Mouse (Mus musculus): ENCODE results near the gene Abhd2.

The Abhd2 gene

GRCm38 (mm10) chr7:79272789-79273718, at the start of gene Abhd2:
TSS of gene Abhd2 (plus strand) at chr7:79273199.
- peak; percentile 97 for DNase-seq (ENCODE audit: low read depth)

GRCm38 (mm10) chr7:79225477-79225876, 47.5 kb upstream of the Abhd2 start:
- DNase-seq (ENCODE audit: low read depth) = no peak

- DNase-seq (ENCODE audit: low read depth) = no peak
Measured at GRCm38 (mm10) chr7:79226172-79226571, 46.8 kb upstream of the Abhd2 start.

- DNase-seq (ENCODE audit: low read depth) = no peak
Measured at GRCm38 (mm10) chr7:79226834-79227486, 46.0 kb upstream of the Abhd2 start.

- peak; percentile 64 for DNase-seq (ENCODE audit: low read depth)
Measured at GRCm38 (mm10) chr7:79228471-79228870, 44.5 kb upstream of the Abhd2 start.

GRCm38 (mm10) chr7:79231577-79231976, 41.4 kb upstream of the Abhd2 start:
- no peak for DNase-seq (ENCODE audit: low read depth)

- DNase-seq (ENCODE audit: low read depth) = no peak
Measured at GRCm38 (mm10) chr7:79232048-79232447, 41.0 kb upstream of the Abhd2 start.

- DNase-seq (ENCODE audit: low read depth) = no peak
Measured at GRCm38 (mm10) chr7:79238741-79239140, 34.3 kb upstream of the Abhd2 start.

- DNase-seq (ENCODE audit: low read depth) = no peak
Measured at GRCm38 (mm10) chr7:79241931-79242625, 30.9 kb upstream of the Abhd2 start.

- no peak for DNase-seq (ENCODE audit: low read depth)
Measured at GRCm38 (mm10) chr7:79243236-79243635, 29.8 kb upstream of the Abhd2 start.

GRCm38 (mm10) chr7:79246039-79246670, 26.8 kb upstream of the Abhd2 start:
- no peak for DNase-seq (ENCODE audit: low read depth)

GRCm38 (mm10) chr7:79247408-79247807, 25.6 kb upstream of the Abhd2 start:
- no peak for DNase-seq (ENCODE audit: low read depth)

- DNase-seq (ENCODE audit: low read depth) = no peak
Measured at GRCm38 (mm10) chr7:79247881-79248389, 25.1 kb upstream of the Abhd2 start.

- no peak for DNase-seq (ENCODE audit: low read depth)
Measured at GRCm38 (mm10) chr7:79249581-79249980, 23.4 kb upstream of the Abhd2 start.

GRCm38 (mm10) chr7:79254248-79254888, 18.6 kb upstream of the Abhd2 start:
- no peak for DNase-seq (ENCODE audit: low read depth)

GRCm38 (mm10) chr7:79255350-79255749, 17.6 kb upstream of the Abhd2 start:
- DNase-seq (ENCODE audit: low read depth) = no peak

GRCm38 (mm10) chr7:79255752-79256151, 17.2 kb upstream of the Abhd2 start:
- no peak for DNase-seq (ENCODE audit: low read depth)

GRCm38 (mm10) chr7:79256716-79257115, 16.3 kb upstream of the Abhd2 start:
- no peak for DNase-seq (ENCODE audit: low read depth)

- no peak for DNase-seq (ENCODE audit: low read depth)
Measured at GRCm38 (mm10) chr7:79258981-79259542, 13.9 kb upstream of the Abhd2 start.

GRCm38 (mm10) chr7:79262478-79262877, 10.5 kb upstream of the Abhd2 start:
- no peak for DNase-seq (ENCODE audit: low read depth)

- no peak for DNase-seq (ENCODE audit: low read depth)
Measured at GRCm38 (mm10) chr7:79263776-79264175, 9.2 kb upstream of the Abhd2 start.
